Mouse (Mus musculus): ENCODE results near the gene Hivep1. TPM values are rescaled to one million over a fixed set of nuclear protein-coding genes. Genes with fewer than 3 reads are reported as not detected.

The Hivep1 gene
- total RNA-seq, 2 experiments from 2014 or later, result 6.0 to 11.8 TPM

DNA sequence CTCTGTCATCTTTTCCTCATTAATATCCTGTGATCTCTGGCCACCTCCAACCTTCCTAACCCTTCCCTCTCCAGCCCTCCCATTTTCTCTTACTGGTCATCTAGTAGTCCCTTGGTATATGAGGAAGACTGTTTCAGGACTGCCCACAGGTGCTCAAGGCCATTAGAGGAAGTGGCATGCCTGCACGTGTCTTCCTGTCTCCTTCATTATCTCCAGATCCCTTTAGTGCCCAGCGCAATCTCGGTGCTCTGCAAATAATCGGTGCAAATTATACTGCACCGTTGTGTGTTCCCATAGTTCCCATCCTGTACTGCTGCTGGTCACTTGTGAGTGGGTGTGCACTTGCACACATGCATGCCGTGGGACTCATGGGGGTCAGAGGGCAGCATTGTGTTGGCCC, 19.2 kb downstream of the Hivep1 start:
- no peak for ATAC-seq (replicated peaks; ENCODE audit: low FRiP score, poor library complexity, severe bottlenecking)

DNA sequence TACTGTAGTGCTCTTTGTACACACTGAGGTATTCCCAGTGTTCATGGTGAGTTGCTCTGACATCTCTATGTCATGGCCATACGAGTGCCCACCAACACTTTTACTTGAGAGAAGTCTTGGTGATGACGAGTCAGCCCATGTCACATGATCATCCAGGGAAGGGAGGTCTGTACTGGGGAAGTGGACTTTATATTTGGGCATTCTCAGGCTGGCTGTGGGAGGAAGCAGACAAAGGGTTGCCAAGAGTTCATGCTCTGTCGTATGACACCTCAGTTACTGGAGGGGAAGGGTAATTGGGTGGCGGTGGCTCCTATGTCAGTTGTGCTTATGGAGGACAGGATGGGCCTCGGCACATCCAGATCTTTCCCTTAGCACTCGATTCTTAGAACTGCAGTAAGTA, 21.5 kb downstream of the Hivep1 start:
- no peak for ATAC-seq (replicated peaks; ENCODE audit: low FRiP score, poor library complexity, severe bottlenecking)

DNA sequence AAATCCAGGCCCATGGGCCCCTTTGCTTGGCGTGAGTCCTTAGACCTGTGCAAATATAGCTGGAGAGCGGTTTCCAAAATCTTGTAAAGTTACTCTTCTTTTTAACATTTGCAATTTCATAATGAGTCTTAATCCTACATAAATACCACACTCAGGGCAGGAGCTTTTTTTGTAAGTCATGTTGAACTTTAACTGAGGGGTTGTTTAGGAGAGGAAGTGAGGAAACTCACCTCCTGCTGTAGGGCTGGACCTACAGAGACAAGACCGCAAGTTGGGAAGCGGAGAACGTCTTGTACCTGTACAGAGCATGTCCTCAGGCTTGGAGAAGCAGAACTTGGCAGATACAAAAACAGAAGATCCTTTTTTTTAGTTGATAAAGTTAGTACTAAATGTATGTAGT, 23.7 kb downstream of the Hivep1 start:
- ATAC-seq (replicated peaks; ENCODE audit: low FRiP score, poor library complexity, severe bottlenecking), result no peak

DNA sequence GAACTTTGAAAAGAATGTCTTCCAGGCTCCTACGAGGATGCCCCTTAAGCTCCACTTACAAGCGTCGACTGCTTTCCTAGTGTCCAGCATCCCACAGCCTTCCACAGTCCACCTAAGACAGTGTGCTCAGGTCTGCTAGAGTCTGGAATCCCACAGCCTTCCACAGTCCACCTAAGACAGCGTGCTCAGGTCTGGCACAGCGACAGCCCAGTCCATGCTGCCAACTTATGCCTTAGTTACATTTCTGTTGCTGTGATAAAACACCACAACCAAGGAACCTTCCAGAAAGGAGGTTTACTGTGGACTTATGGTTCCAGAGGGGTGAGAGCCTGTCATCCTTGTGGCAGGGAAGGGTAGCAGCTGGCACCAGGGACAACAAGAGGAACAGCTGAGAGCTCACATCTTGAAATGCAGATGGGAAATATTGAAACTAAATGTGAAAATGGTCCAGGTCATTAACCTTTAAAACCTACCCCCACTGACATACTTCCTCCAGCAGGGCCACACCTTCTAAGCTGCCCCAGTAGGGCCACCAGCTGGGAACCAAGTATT, 25.0 kb downstream of the Hivep1 start:
- ATAC-seq (replicated peaks; ENCODE audit: low FRiP score, poor library complexity, severe bottlenecking), result no peak

DNA sequence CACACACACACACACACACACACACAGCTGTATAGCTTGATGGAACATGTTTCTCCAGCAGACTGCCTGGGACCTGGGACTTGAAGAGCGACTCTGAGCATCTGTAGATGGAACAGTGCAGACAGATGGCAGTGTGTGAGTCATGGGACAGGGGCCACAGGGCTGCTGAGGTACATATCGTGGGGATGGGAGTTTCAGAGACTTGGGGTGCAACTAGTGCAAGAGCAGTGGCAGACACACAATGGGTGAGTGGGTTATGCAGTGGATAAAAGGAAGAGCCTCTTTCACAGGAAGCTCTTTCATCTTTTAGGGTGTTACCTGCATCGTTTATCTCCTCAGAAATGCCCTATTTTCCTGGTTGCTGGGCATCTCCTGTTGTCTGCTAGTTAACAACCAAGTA, 25.8 kb downstream of the Hivep1 start:
- no peak for ATAC-seq (replicated peaks; ENCODE audit: low FRiP score, poor library complexity, severe bottlenecking)

DNA sequence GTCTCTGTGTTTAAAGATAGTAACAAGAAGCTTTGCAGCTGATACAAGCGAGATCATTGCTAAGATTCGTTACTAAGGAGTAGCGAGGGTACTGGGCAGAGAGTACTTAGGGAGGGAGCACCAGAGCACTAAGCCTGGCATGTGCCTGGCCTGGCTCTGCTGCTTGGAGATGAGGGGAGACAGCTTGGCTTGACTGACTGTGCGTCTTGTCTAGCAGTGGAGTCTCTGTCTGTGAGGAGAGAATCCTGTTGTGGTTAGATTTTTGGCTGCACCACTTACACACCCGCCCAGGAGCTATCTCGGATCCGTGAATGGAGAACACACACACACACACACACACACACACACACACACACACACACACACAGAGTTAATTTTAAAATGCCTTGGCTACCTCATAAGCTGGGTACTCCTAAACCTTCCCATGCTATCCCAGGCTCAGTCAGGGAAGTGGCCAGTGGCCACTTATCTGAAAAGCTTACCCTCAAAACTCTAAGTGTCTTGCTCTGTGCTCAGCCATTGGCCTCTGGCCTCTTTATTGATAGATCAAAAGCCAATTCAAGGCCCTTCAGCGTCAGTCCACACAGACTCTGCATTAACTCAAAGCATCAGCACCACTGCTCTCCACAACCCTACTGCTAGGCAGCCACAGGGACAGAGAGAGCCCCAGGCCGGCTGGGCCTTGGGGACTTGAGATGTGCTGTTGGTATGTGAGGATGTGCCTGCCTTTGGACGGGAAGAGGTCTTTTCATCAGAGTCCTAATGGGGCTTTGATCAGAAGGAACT, 28.5 kb downstream of the Hivep1 start:
- ATAC-seq (replicated peaks; ENCODE audit: low FRiP score, poor library complexity, severe bottlenecking), result no peak

DNA sequence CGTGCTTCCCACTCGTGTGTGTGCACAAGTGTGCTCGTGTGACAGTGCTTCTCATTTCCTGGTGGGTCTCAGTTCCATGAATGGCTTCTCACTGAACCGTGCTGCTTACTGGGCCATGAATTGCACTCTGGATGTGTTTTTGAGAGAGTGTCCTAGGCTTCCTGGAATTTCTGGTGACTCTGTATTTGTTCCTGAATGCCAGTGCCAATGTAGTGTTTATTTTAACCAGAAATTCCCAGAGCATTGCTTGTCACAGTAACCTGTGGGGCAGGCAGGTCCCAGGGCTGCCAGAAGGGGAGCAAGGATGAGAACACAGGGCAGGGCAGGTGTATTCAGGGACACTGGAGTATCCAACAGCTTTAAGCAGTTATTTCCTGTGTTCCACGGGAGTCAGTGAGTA, 36.5 kb downstream of the Hivep1 start:
- no peak for ATAC-seq (replicated peaks; ENCODE audit: low FRiP score, poor library complexity, severe bottlenecking)

DNA sequence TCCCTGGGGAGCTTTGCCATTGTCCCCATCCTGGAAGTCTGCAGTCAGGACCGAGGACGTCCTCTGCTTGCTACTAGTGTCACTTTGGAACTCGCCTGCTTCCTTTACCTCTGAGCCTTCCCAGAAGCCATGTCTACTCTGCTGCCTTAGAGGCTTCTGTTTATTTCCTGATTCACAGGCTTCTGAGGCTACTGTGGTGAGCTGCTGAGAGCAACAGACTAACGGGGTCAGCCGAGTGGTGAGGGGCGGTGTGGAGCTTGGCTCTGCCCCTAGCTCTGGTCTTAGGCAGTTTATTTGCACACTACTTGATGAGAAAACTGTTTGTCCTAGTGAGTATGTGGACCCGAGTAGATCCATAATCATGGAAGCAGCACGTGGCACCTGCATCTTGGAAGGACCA, 37.2 kb downstream of the Hivep1 start:
- no peak for ATAC-seq (replicated peaks; ENCODE audit: low FRiP score, poor library complexity, severe bottlenecking)

DNA sequence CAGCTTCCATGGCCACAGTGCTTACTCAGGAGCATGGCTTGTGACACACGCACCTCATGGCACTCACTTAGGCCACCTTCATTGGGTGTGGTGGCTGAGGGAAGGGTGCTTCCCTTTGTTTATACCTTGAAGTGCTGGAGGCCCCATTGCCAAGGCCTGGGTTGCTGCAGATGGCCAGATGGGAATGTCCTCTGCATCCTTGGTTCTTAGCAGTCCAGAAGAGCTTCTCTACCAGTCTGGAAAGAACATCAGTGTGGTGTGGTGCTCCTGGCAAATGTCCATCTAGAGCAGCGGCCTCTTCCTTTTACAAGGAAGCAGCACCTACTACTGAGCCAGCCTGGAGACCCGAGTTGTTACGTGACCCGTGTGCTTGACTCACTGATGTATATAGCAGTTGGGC, 38.9 kb downstream of the Hivep1 start:
- no peak for ATAC-seq (replicated peaks; ENCODE audit: low FRiP score, poor library complexity, severe bottlenecking)

DNA sequence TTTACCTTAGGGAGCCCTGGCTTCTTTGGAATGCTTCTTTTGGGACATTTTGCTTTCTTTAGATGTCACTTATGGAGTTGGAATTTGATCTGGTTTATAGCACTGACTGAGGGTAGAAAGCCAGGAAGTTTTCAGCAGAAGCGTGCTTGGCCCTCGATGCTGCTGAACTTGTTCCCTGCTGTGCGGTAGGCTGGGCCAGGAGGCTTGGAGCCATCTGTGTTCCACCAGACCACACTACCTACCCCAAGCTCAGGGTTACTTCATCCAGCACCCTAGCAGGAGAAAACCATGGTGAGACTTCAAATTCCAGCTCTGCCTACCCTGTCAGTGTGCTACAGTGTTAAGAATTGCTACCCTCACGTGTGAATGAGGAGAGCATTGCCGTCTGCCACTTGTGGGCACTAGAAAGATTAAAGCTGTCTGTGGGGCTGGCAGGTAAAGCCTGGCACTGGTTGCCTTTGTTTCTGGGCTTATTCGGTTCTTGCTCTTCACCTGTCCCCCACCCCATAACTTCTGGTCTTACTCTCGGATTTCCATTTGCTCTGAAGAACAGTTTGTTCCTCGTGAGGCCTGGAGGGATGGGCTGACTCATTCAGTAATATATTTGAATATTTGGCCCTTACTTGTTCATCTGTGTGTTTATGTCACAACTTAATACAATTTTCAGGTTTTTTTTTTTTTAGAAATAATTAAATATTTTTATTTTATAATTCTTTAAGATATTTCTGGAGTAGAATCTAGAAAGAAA, 40.7 kb downstream of the Hivep1 start:
- no peak for ATAC-seq (replicated peaks; ENCODE audit: low FRiP score, poor library complexity, severe bottlenecking)

DNA sequence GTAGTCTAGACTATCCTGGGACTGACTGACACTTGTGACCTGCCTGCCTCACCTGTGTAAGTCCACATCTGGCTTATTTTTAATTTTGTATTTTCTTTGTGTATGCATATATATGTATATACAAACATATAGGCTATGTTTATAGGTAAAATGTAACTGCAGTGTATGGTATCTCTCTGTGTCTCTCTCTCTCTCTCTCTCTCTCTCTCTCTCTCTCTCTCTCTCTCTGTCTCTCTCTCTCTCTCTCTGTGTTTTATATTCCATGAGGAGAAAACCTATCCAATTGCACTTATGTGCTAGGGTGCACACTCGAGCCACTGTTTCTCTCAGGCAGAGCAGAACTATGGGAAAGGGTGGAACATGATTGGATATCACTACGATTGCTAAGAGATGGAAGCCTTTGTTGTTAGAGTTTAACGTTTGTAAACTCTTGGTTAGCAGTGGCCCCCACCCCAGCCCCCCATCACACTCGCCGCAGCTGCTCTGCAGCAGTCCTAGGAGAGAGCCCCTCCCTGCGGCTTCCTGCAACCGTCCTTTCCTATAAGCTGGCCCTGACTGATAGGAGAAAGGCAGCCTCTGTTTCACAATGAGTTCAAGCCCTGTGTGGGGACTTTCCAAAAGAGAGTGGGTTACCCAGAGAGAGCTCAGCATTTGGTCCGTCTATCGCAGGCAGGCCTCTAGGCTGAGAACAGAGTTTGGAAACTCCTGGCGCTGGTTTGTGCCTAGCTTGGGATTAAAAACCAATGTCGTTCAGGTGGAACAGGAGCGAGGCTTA, 41.6 kb downstream of the Hivep1 start:
- no peak; the same call in 1 of the 2 replicates for ATAC-seq (replicated peaks; ENCODE audit: low FRiP score, poor library complexity, severe bottlenecking)

DNA sequence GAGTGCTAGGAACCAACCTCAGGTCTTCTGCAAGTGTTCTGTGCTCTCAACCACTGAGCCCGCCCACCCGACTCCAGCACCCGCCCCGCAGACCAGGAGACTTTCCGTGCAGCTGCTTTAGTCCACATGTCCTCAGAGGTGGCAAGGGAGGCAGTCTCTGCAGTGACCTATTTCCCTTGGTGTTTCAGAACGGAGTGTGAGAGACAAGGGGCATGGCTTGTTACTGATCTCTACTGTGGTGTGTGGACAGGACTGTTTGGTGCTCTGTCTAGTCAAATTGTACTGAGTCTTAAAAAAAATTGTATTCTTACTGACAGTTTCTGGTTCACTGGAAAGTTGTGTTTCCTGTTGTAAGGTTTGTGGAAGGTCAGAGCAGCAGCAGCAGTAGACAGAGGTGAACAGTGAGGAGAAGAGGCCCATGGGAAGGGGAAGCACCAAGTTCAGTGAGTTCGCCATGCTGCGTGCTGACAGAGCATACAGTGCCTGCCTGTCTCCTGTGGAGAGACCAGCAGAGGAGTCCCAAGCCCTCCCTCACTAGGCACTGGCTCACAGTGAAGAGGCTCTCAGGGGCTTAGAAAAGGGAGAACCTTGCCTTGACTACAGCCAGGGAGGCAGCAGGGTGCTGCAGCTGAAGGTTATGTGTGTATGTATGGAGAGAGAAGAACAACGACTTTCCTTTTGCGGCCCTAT, 44.1 kb downstream of the Hivep1 start:
- peak; percentile 48; the same call in 1 of the 2 replicates for ATAC-seq (replicated peaks; ENCODE audit: low FRiP score, poor library complexity, severe bottlenecking)

DNA sequence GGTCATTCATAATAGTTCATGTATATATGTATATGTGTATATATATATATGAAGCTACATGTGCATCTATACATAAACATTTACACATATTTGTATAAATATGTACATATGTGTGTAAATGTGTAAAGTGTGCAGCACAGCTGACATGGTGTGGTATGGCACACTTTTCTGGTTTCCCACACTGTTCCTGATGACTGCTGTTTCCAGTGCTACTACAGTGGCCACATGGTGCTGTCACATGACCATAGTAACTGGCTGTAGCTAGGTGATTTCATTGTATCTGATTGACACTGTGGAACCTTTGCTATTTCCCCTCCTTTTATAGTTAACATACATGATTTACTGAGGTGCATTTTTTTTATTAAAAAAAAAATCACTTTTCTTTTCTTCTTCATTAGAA, 45.3 kb downstream of the Hivep1 start:
- no peak for ATAC-seq (replicated peaks; ENCODE audit: low FRiP score, poor library complexity, severe bottlenecking)

DNA sequence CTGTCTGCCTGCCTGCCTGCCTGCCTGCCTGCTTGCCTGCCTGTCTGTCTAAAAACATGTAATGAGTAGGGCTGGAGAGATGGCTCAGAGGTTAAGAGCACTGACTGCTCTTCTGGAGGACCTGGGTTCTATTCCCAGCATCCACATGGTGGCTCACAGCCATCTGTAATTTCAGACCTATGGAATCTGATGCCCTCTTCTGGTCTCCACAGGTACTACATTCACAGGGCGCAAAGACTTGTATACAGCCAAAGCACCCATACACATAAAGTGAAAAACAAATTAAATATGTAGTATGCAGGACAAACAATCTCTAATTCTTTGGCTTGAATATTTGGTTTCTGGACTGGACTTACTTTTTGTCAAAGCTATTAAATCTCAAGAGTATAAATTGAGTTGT, 46.7 kb downstream of the Hivep1 start:
- no peak for ATAC-seq (replicated peaks; ENCODE audit: low FRiP score, poor library complexity, severe bottlenecking)

DNA sequence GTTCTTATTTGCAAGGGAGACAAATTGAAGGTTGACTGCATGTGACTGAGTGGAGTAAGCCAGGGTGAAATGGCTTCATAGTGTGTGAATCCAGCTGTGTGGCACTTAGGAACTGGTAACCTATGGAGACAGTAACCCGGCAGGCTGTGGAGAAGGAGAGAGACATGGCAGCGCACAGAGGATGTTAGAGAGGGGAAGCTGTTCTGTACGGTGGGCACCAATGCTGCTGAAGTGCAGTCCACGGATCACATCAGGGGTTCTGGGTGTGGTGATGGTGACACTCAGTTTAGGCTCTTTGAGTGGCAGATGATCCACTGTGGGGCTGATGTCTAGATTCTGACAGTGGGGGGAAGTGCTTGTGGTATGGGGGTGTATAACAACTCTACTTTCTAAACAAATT, 47.7 kb downstream of the Hivep1 start:
- no peak for ATAC-seq (replicated peaks; ENCODE audit: low FRiP score, poor library complexity, severe bottlenecking)

DNA sequence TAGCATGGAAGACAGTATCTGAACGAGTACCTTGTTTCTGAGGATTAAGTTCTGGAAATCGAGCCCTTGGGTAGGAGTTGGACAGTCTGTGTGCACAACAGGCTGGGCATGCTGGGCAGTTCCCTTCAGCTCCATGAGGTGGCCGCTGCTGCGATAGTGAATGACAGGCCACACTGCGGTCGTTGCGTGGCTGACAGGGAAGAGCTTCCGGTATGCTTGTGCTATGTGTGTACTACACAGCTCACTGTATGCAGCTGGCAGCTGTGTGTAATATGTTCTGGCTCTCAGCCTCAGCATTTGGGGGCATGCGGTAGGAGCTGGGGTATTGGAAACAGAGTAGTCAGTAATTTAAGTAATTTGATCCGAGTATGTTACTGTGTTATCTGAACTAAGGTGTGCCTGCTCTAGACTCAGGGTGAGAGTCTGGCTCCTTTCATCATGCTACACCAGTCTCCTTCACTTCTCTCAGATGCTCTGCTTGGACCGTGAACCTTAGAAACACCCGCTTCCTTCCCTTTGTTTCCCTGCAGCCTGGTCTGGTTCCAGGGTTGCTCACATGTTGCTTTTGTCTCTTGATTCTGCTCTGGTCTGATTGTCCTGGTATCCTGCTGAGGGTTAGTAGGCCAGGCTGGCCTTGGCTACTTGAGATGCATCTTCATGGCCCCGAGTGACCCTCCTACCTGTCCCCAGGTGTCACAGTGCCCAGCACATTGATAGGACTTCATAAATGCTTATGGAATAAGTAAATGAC, 49.8 kb downstream of the Hivep1 start:
- ATAC-seq (replicated peaks; ENCODE audit: low FRiP score, poor library complexity, severe bottlenecking), result peak; percentile 80

DNA sequence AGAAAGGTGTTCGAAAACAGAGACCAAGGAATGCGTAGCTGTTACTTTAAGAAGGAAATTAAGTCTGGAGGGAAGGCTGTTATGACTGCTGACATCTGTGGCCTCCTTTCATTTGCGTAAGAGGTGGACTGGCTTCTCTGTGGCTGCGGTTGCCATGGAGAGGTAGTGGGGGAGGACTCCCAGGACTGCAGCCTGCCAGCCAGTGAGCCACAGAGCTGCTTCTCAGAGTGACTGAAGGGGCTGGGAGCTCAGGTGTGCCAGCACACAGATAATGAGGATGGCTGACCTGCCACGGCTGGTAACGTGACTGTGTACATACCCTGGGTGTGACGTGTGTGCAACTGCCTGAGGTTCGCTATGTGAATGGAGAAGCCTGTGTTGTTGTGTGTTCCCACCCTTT, 51.2 kb downstream of the Hivep1 start:
- peak; percentile 74 for ATAC-seq (replicated peaks; ENCODE audit: low FRiP score, poor library complexity, severe bottlenecking)

DNA sequence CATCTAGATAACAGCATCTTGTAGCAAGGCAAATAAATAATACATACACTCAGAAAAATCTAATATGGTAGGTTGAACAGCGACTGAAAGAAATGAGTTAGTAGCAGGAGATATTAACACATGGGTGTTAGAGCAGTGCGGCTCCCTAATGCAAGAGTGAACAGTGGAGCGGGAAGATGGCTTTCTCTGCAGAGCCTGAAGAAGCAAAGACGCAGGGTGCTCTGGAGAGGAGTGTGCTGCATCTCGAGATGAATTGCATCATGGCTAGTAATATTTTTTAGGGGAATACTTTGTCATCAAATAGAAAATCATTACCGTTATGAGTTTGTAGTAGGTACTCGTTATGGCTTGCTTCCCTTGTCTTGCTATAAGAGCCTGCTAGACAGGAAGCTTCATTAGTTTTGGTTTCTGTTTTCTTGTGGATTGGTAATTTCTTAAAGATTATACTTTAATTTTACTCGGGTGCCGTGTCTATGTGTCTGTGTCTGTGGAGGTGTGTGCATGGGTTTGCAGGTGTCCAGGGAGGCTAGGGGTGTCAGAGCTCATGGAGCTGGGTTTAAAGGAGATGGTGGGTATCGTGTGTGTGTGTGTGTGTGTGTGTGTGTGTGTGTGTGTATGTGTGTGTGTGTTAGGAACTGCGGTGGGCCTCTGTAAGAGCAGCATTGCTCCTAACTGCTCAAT, 51.8 kb downstream of the Hivep1 start:
- no peak for ATAC-seq (replicated peaks; ENCODE audit: low FRiP score, poor library complexity, severe bottlenecking)

DNA sequence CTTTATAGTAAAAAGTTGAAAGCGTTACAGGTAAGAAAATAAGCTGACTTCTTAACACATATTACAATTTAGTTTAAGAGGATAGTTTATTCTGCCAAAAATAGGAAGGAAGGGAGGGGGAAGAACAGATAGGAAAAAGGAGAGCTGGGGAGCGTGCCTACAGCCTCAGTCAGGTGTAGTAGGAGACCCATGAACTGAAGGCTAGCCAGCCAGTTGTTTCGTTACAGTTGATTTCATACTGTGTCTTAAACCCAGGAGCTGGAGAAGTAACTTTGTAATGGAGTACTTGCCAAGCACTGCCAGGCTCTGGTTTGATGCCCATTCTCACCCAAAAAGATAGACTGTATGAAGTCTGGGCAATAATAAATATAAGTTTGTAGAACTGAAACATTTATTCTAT, 52.5 kb downstream of the Hivep1 start:
- no peak for ATAC-seq (replicated peaks; ENCODE audit: low FRiP score, poor library complexity, severe bottlenecking)

Measured in erythroblast, adult 5-6 weeks (primary cell).